Mouse (Mus musculus): Measurements from ENCODE around the gene Itga6. TPM values are rescaled to one million over a fixed set of nuclear protein-coding genes. Genes with fewer than 3 reads are reported as not detected.

The Itga6 gene
- polyA plus RNA-seq, 1 experiment = 33.1 TPM

GRCm38 (mm10) chr2:71735541-71736159, 9.8 kb upstream of the Itga6 start:
- Histone ChIP-seq H3K79me3 (ENCODE audit: low read depth) (no peaks in the 10 kb centered on the region), H3K79me2 (ENCODE audit: control insufficient read depth, insufficient read depth) (no peaks in the 10 kb centered on the region), H3K4me3 (ENCODE audit: insufficient read depth, poor library complexity, severe bottlenecking) (no peak overlapping the region), H3K27me3 (ENCODE audit: control insufficient read depth, insufficient read depth, insufficient read length) (no peaks in the 10 kb centered on the region), H3K36me3 (ENCODE audit: control insufficient read depth, insufficient read depth) (no peaks in the 10 kb centered on the region), H3ac (ENCODE audit: control insufficient read depth, insufficient read length, low read depth) (no peak overlapping the region)
- TF ChIP-seq MYOD1 (IDR thresholded peaks at IDR 0.05; ENCODE audit: control insufficient read depth, insufficient read length, low read depth) (no peak), USF1 (IDR thresholded peaks at IDR 0.05; ENCODE audit: low read depth) (no peak), CEBPB (IDR thresholded peaks at IDR 0.05; ENCODE audit: low read depth) (no peak), MYOG (IDR thresholded peaks at IDR 0.05; ENCODE audit: control insufficient read depth, extremely low read depth, insufficient read length) (no peak), FOSL1 (IDR thresholded peaks at IDR 0.05; ENCODE audit: insufficient read depth, low read length, poor library complexity, severe bottlenecking) (no peak), CTCF (IDR thresholded peaks at IDR 0.05; ENCODE audit: control insufficient read depth, insufficient read depth, insufficient read length) (no peak), MAX (IDR thresholded peaks at IDR 0.05) (no peak)

- no peaks in the 10 kb centered on the region for H3K79me3 ChIP-seq (ENCODE audit: low read depth)
- no peak overlapping the region for H3ac ChIP-seq (ENCODE audit: control insufficient read depth, insufficient read length, low read depth)
- no peak overlapping the region for H3K4me3 ChIP-seq (ENCODE audit: insufficient read depth, poor library complexity, severe bottlenecking)
- H3K36me3 ChIP-seq (ENCODE audit: control insufficient read depth, insufficient read depth) = no peaks in the 10 kb centered on the region
- H3K79me2 ChIP-seq (ENCODE audit: control insufficient read depth, insufficient read depth) = no peaks in the 10 kb centered on the region
- H3K27me3 ChIP-seq (ENCODE audit: control insufficient read depth, insufficient read depth, insufficient read length) = no peaks in the 10 kb centered on the region
- no peak for TF ChIP-seq FOSL1 (IDR thresholded peaks at IDR 0.05; ENCODE audit: insufficient read depth, low read length, poor library complexity, severe bottlenecking)
Measured at GRCm38 (mm10) chr2:71736213-71736612, 9.2 kb upstream of the Itga6 start.

DNA sequence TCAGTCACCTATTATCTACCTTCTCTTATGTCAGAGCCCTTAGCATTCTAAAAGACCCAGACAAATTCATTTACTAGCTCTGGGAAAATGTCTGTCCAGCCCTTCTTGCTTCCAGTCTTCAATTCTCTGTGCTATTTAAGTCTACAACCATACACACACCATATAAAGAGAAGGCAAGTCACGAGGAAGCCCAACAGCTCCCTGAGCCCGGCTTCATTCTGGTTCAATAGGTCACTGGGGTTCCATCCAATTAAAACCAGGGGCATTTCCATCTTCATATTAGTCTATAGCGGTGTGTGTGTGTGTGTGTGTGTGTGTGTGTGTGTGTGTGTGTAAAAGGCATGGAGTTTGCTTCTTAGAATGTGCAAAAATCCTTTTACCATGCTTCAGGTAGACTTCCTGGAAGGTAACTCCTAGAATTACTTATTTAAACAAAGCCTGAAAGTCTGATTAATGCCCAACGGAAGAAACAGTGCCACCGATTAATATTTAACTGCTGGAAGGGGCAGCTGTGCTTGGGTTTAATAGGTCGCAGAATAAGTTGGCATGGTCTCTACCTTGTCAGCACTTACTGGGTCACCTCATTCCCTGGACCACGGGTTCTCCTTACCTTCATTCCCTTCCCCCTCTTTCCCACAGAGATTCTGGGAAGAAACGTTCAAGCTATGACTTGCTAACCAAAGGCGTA, 6.1 kb upstream of the Itga6 start:
- Histone ChIP-seq H3K36me3 (ENCODE audit: control insufficient read depth, insufficient read depth) (no peaks in the 10 kb centered on the region), H3K79me2 (ENCODE audit: control insufficient read depth, insufficient read depth) (no peaks in the 10 kb centered on the region), H3K4me3 (ENCODE audit: insufficient read depth, poor library complexity, severe bottlenecking) (no peak overlapping the region), H3K27me3 (ENCODE audit: control insufficient read depth, insufficient read depth, insufficient read length) (no peaks in the 10 kb centered on the region), H3ac (ENCODE audit: control insufficient read depth, insufficient read length, low read depth) (no peak overlapping the region), H3K79me3 (ENCODE audit: low read depth) (no peaks in the 10 kb centered on the region)
- TF ChIP-seq CEBPB (IDR thresholded peaks at IDR 0.05; ENCODE audit: low read depth) (no peak), MYOG (IDR thresholded peaks at IDR 0.05; ENCODE audit: control insufficient read depth, extremely low read depth, insufficient read length) (no peak), CTCF (IDR thresholded peaks at IDR 0.05; ENCODE audit: control insufficient read depth, insufficient read depth, insufficient read length) (no peak), MYOD1 (IDR thresholded peaks at IDR 0.05; ENCODE audit: control insufficient read depth, insufficient read length, low read depth) (no peak), MAX (IDR thresholded peaks at IDR 0.05) (no peak), FOSL1 (IDR thresholded peaks at IDR 0.05; ENCODE audit: insufficient read depth, low read length, poor library complexity, severe bottlenecking) (no peak), USF1 (IDR thresholded peaks at IDR 0.05; ENCODE audit: low read depth) (no peak)

GRCm38 (mm10) chr2:71742557-71742956, 2.9 kb upstream of the Itga6 start:
- Histone ChIP-seq H3K27me3 (ENCODE audit: control insufficient read depth, insufficient read depth, insufficient read length) (no peaks in the 10 kb centered on the region), H3K79me3 (ENCODE audit: low read depth) (no peaks in the 10 kb centered on the region), H3K4me3 (ENCODE audit: insufficient read depth, poor library complexity, severe bottlenecking) (no peak overlapping the region), H3K36me3 (ENCODE audit: control insufficient read depth, insufficient read depth) (no peaks in the 10 kb centered on the region), H3K79me2 (ENCODE audit: control insufficient read depth, insufficient read depth) (no peaks in the 10 kb centered on the region), H3ac (ENCODE audit: control insufficient read depth, insufficient read length, low read depth) (no peak overlapping the region)
- TF ChIP-seq MYOD1 (IDR thresholded peaks at IDR 0.05; ENCODE audit: control insufficient read depth, insufficient read length, low read depth) = no peak
- TF ChIP-seq MAX (IDR thresholded peaks at IDR 0.05) = no peak

DNA sequence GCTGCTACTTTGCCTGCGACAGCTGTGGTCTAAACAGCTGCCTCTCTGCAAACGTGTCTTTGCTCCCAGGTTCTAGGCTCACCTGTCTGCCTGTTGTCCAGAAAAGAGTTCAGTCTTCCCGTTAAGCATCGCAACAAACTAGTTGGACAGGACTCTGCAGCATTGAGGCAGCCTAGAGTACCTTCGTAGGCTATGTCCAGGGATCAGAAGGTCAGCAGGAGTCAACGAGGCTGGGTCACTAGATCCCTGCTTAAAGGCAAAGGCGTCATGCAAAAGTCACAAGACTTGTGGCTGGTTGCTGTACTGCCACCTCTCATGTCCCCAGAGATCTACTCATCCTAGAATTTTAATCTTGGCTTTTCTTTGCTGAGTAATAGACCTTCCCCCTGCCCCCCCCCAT, 2.0 kb upstream of the Itga6 start:
- no peaks in the 10 kb centered on the region for H3K27me3 ChIP-seq (ENCODE audit: control insufficient read depth, insufficient read depth, insufficient read length)
- no peak overlapping the region for H3ac ChIP-seq (ENCODE audit: control insufficient read depth, insufficient read length, low read depth)
- TF ChIP-seq CEBPB (IDR thresholded peaks at IDR 0.05; ENCODE audit: low read depth) = no peak
- no peak for TF ChIP-seq FOSL1 (IDR thresholded peaks at IDR 0.05; ENCODE audit: insufficient read depth, low read length, poor library complexity, severe bottlenecking)
- TF ChIP-seq MYOD1 (IDR thresholded peaks at IDR 0.05; ENCODE audit: control insufficient read depth, insufficient read length, low read depth) = no peak
- no peaks in the 10 kb centered on the region for H3K79me2 ChIP-seq (ENCODE audit: control insufficient read depth, insufficient read depth)
- no peak overlapping the region for H3K4me3 ChIP-seq (ENCODE audit: insufficient read depth, poor library complexity, severe bottlenecking)
- H3K36me3 ChIP-seq (ENCODE audit: control insufficient read depth, insufficient read depth) = no peaks in the 10 kb centered on the region
- no peaks in the 10 kb centered on the region for H3K79me3 ChIP-seq (ENCODE audit: low read depth)

DNA sequence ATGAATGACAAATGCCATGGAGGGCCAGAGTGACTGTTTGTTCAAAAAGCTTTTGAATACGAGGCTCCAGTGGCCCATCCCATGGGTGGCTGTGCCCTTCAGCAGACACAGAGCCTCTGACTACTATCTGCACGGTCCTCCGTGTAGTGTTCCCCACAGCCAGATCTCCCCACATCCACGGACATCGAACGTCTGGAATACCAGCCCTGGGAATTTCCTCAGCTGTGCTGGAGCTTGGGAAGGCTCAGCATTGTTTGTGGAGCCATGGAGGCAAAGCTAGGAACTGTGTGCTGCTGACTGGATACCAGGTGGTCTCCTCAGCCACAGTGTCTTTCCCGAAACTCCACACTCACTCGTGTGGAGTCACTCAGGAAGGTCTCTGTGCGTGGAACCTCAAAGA, 1.1 kb upstream of the Itga6 start:
- no peaks in the 10 kb centered on the region for H3K79me2 ChIP-seq (ENCODE audit: control insufficient read depth, insufficient read depth)
- no peaks in the 10 kb centered on the region for H3K36me3 ChIP-seq (ENCODE audit: control insufficient read depth, insufficient read depth)
- H3K79me3 ChIP-seq (ENCODE audit: low read depth) = no peaks in the 10 kb centered on the region
- H3ac ChIP-seq (ENCODE audit: control insufficient read depth, insufficient read length, low read depth) = no peak overlapping the region
- H3K27me3 ChIP-seq (ENCODE audit: control insufficient read depth, insufficient read depth, insufficient read length) = no peaks in the 10 kb centered on the region
- TF ChIP-seq CTCF (IDR thresholded peaks at IDR 0.05; ENCODE audit: control insufficient read depth, insufficient read depth, insufficient read length) (no peak), USF1 (IDR thresholded peaks at IDR 0.05; ENCODE audit: low read depth) (no peak), MYOG (IDR thresholded peaks at IDR 0.05; ENCODE audit: control insufficient read depth, extremely low read depth, insufficient read length) (no peak), CEBPB (IDR thresholded peaks at IDR 0.05; ENCODE audit: low read depth) (no peak), MAX (IDR thresholded peaks at IDR 0.05) (no peak), MYOD1 (IDR thresholded peaks at IDR 0.05; ENCODE audit: control insufficient read depth, insufficient read length, low read depth) (no peak), FOSL1 (IDR thresholded peaks at IDR 0.05; ENCODE audit: insufficient read depth, low read length, poor library complexity, severe bottlenecking) (no peak)
- H3K4me3 ChIP-seq (ENCODE audit: insufficient read depth, poor library complexity, severe bottlenecking) = no peak overlapping the region

All from C2C12 (cell line).